Mouse (Mus musculus) bone marrow macrophage, adult 2 months (primary cell): Measurements from ENCODE around the gene Enah.

Experiments used
- CTCF ChIP-seq: IDR thresholded peaks from 2 replicates; pipeline ENCODE4 v1.5.1; 2012; ENCODE audit warnings: low read depth, mild to moderate bottlenecking, low read length, moderate library complexity
- POLR2A ChIP-seq: IDR thresholded peaks from 2 replicates; pipeline ENCODE4 v1.6.1; 2012; ENCODE audit warnings: mild to moderate bottlenecking, low read depth, low read length, borderline replicate concordance

GRCm38 (mm10) chr1:181896991-181897390 lies 122.8 kb downstream of the Enah start:
- TF ChIP-seq CTCF (no peak), POLR2A (no peak)
